Mouse (Mus musculus): ENCODE measurements around the gene Aimp1. TPM values are rescaled to one million over a fixed set of nuclear protein-coding genes. Genes with fewer than 3 reads are reported as not detected.

The Aimp1 gene
- total RNA-seq, 2 experiments from 2014 or later = 109 to 140 TPM

Other genes with a start within 250 kb of the Aimp1 start
- gene Gimd1, start 54.5 kb downstream of the Aimp1 start, total RNA-seq (2014; fragmentation: Nextera tagmentation) = not detected in 2 replicates
- gene Gimd1, start 54.5 kb downstream of the Aimp1 start, total RNA-seq (2017) = not detected in 2 replicates
- 17.8 and 19.9 TPM in 2 replicates for gene Tbck, start 226 bp downstream of the Aimp1 start, total RNA-seq (2014; fragmentation: Nextera tagmentation)
- 14.4 and 16.9 TPM in 2 replicates for gene Tbck, start 226 bp downstream of the Aimp1 start, total RNA-seq (2017)